Mouse (Mus musculus) kidney, embryonic 14.5 days (tissue): ENCODE measurements around the gene Anapc1. TPM values are rescaled to one million over a fixed set of nuclear protein-coding genes. Genes with fewer than 3 reads are reported as not detected.
"Not testable (repeated sequence)": the region's sequence is repeated elsewhere in the genome, so short reads cannot be mapped to it uniquely, and the experiment has no call there.

Experiments
- ATAC-seq: fragments of 200-750 bp; cut with Nextera tagmentation; 2 replicates; pipeline ENCODE4 v1.8.0; 2017; ENCODE audit warnings: moderate number of reproducible peaks, mild to moderate bottlenecking, moderate TSS enrichment, moderate library complexity; ENCODE audit not compliant: low FRiP score, low TSS enrichment
- H3K27ac ChIP-seq: fragments of 300-500 bp; sonication (generic); 2 replicates; pipeline ENCODE4 v1.5.1; 2014; ENCODE audit warnings: low read depth, mild to moderate bottlenecking, low read length, moderate library complexity, mixed read lengths
- H3K27me3 ChIP-seq: fragments of 300-500 bp; sonication (generic); 2 replicates; pipeline ENCODE4 v1.6.1; 2014; ENCODE audit warnings: mild to moderate bottlenecking, low read length; ENCODE audit not compliant: control insufficient read depth, insufficient read depth
- H3K36me3 ChIP-seq: fragments of 300-500 bp; sonication (generic); 2 replicates; pipeline ENCODE4 v1.6.1; 2014; ENCODE audit warnings: low read length, mixed read lengths; ENCODE audit not compliant: control insufficient read depth, insufficient read depth
- H3K4me1 ChIP-seq: fragments of 300-500 bp; sonication (generic); 2 replicates; pipeline ENCODE4 v1.6.1; 2014; ENCODE audit warnings: low read length, mixed read lengths; ENCODE audit not compliant: control insufficient read depth, insufficient read depth
- H3K4me2 ChIP-seq: fragments of 300-500 bp; sonication (generic); replicated peaks from 2 replicates; pipeline ENCODE4 v1.6.1; 2014; ENCODE audit warnings: low read depth, mild to moderate bottlenecking, low read length
- H3K4me3 ChIP-seq: fragments of 300-500 bp; sonication (generic); 2 replicates; pipeline ENCODE4 v1.5.1; 2014; ENCODE audit warnings: mild to moderate bottlenecking, low read length
- H3K9ac ChIP-seq: fragments of 300-500 bp; sonication (generic); 2 replicates; pipeline ENCODE4 v1.6.1; 2014; ENCODE audit warnings: low read depth, mild to moderate bottlenecking, low read length, moderate library complexity
- H3K9me3 ChIP-seq: fragments of 300-500 bp; sonication (generic); 2 replicates; pipeline ENCODE4 v1.6.1; 2016; ENCODE audit warnings: low read length; ENCODE audit not compliant: control insufficient read depth
- WGBS: fragments of 180-500 bp; shearing (Covaris S2); extraction: QIAGEN DNeasy Blood & Tissue Kit; methylation state at CpG from one replicate; pipeline ENCODE4 v1.1.7; 2014; 5-methylcytosine and 5-hydroxymethylcytosine counted together
- polyA plus RNA-seq: library from polyadenylated mRNA; unstranded; fragments of >200 nt; fragmentation: Nextera tagmentation; extraction: Ambion mirVana; gene quantifications from 2 replicates; pipeline ENCODE4 v1.2.1, GENCODE M21; 2014

Gene Anapc1
- polyA plus RNA-seq, 1 experiment from 2014 or later, result 94.0 TPM

DNA sequence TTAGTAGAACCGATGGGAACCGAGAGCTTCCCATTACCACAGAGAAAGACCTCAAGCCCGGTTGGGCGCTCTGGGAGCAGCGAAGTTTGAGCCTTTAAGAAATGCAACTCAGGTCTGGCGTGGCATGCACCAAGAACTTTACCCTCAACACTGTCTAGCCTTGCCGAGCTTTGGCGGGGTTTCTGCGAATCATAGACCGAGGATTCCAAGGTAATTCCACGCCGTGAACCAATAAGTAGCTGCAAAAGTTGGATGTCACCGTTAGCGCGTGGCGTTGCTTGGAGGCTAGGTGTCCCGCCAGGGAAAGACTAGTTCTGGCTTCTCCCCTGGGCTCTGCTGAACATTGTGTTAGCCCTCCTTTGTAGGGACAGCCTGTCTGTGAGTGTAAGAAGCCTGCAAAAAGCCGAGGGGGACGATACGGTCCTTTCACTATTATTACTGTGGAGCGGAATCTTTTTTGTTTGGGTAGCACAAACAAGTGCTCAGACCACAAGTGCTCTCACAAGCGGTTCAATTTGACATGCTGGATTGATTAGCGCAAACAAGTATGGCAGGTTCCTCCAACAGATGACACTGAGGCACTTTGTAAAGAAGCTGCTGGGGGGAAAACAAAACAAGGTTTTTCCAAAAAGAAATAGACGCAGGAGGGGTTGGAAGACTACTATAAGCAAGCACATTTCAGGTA is 12.2 kb upstream of the Anapc1 start:
- no peaks in the 10 kb centered on the region; the same call in 1 of the 2 replicates for H3K36me3 ChIP-seq
- peak overlapping the region; percentile 89 for H3K27ac ChIP-seq
- under 1% methylated on average over 24 of the region's 24 CpGs for WGBS
- ATAC-seq, result peak; percentile 12; the same call in 1 of the 2 replicates
- peak overlapping the region; percentile 76 for H3K4me3 ChIP-seq
- H3K9me3 ChIP-seq, result no peaks in the 10 kb centered on the region
- peaks cover 6% of the 10 kb centered on the region; the same call in 1 of the 2 replicates for H3K4me1 ChIP-seq
- H3K4me2 ChIP-seq, result peak overlapping the region; percentile 87
- peak overlapping the region; percentile 81 for H3K9ac ChIP-seq
- no peaks in the 10 kb centered on the region for H3K27me3 ChIP-seq

DNA sequence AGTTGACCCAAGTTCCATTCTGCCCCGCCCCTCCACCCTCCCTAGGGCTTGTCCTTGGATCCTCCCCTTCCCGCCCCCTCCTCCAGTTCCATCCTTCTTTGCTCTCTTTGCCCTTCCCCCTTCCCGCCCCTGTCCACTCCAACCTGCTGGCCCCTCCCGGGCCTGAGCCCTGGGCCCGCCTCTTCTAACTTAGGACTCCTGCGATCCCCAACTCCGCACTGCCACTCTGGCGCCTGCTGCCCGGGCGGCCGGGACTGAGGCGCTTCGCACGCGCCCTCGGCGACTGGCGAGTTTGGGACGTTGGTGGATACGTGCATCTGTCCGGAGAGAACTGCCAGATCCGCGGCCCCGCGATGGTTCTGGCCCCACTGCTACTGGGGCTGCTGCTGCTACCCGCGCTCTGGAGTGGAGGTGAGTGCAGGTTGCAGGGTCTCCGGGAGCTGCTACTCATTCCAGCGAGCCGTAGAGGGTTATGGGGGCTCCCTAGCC is 11.5 kb upstream of the Anapc1 start, which contains the start of gene Mertk:
Gene Mertk, plus strand, starts transcription at position 264 of the 489 bp plus-strand sequence.
- under 1% methylated on average over 30 of the region's 30 CpGs for WGBS
- H3K9me3 ChIP-seq, result no peaks in the 10 kb centered on the region

DNA sequence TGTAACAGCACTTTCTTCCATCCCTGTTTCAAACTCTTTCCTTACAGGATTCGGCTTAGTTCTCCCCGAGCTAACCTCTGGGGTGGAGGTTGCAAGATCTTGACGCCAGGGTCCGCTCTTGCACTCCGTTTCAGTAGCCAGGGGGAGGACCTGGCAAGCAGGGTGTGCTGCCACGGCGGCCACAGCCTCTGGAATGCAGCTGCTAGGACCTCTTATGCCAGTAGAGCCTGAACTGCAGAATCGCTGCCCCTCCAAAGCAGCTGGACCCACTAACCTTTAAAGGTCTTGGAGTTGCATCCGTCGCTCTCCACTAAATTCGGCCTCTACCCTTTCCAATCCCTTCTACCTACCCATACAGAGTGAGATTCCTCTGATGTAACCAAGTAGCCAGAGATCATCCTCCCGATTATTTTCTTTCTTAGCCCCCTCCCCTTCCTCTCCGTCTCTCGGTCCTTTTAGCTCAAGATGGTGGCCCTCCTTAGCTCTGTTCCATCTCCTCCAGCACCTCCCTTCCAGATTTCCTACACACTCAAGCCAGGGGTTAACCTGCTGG is 11.0 kb upstream of the Anapc1 start:
- ATAC-seq, result peak; percentile 91
- H3K9me3 ChIP-seq, result no peaks in the 10 kb centered on the region

More for the DNA sequence above, 11.5 kb upstream of the Anapc1 start, which contains the start of gene Mertk:
- peak within 1 kb of the TSS; percentile 87 for H3K4me2 ChIP-seq
- peak within 1 kb of the TSS; percentile 76 for H3K4me3 ChIP-seq
- H3K27ac ChIP-seq, result peak within 1 kb of the TSS; percentile 89
- peaks cover 6% of the 10 kb centered on the region; the same call in 1 of the 2 replicates for H3K4me1 ChIP-seq
- H3K9ac ChIP-seq, result peak within 1 kb of the TSS; percentile 81
- no peaks in the 10 kb centered on the region for H3K27me3 ChIP-seq
- peak; percentile 97 for ATAC-seq
- no peaks in the 10 kb centered on the region; the same call in 1 of the 2 replicates for H3K36me3 ChIP-seq

DNA sequence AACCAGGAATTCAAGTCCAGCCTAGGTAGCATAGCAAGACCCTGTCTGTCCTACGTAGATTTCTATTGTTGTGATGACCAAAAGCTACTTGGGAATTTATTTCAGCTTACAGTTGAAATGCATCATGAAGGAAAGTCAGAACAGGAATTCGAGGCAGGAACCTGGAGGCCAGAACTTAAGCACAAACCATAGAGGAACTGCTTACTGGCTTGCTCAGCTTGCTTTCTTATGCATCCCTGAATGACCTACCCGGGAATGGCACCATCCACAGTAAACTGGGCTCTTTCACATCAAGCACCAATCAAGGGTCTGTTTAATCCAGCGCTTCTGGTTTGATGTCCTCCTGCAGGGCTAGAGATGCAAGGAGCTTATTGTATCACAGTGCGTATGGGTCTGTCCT is 10.4 kb upstream of the Anapc1 start:
- peak overlapping the region; percentile 87 for H3K4me2 ChIP-seq
- 49% methylated on average over 5 of the region's 5 CpGs for WGBS
- no peak for ATAC-seq

More for the DNA sequence above, 11.0 kb upstream of the Anapc1 start:
- Histone ChIP-seq H3K27me3 (no peaks in the 10 kb centered on the region), H3K27ac (peak overlapping the region; percentile 89), H3K9ac (peak overlapping the region; percentile 81; the same call in 1 of the 2 replicates), H3K4me2 (peak overlapping the region; percentile 87), H3K4me3 (peak overlapping the region; percentile 76), H3K36me3 (no peaks in the 10 kb centered on the region; the same call in 1 of the 2 replicates), H3K4me1 (peaks cover 6% of the 10 kb centered on the region; the same call in 1 of the 2 replicates)
- WGBS, result under 1% methylated on average over 14 of the region's 14 CpGs

DNA sequence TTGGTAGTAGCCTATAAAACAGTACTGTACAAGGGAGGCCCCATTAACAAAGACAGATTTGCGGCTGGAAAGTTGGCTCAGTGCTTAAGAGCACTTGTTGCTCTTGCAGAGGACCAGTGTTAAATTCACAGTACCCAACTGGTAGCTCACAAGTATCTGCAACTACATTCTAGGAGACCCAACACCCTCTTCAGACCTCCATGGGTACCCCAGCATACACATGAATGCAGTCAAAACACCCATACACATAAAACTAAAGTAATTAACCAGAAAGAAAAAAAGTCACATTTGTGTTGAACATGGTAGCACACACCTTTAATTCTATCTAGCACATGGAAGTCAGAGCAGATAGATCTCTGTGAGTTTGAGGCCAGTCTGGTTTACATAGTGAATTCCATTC is 9.9 kb upstream of the Anapc1 start:
- Histone ChIP-seq H3K27me3 (no peaks in the 10 kb centered on the region), H3K9me3 (no peaks in the 10 kb centered on the region), H3K4me3 (no peak overlapping the region), H3K4me2 (no peak overlapping the region), H3K4me1 (peaks cover 6% of the 10 kb centered on the region; the same call in 1 of the 2 replicates), H3K9ac (no peak overlapping the region), H3K27ac (no peak overlapping the region), H3K36me3 (no peaks in the 10 kb centered on the region; the same call in 1 of the 2 replicates)
- ATAC-seq, result no peak
- WGBS, result 97% methylated on average over 1 of the region's 1 CpGs

More for the DNA sequence above, 10.4 kb upstream of the Anapc1 start:
- peak overlapping the region; percentile 76; the same call in 1 of the 2 replicates for H3K4me3 ChIP-seq
- no peaks in the 10 kb centered on the region; the same call in 1 of the 2 replicates for H3K36me3 ChIP-seq
- peak overlapping the region; percentile 23; the same call in 1 of the 2 replicates for H3K9ac ChIP-seq
- peaks cover 6% of the 10 kb centered on the region; the same call in 1 of the 2 replicates for H3K4me1 ChIP-seq
- H3K27me3 ChIP-seq, result no peaks in the 10 kb centered on the region
- H3K27ac ChIP-seq, result no peak overlapping the region
- H3K9me3 ChIP-seq, result no peaks in the 10 kb centered on the region

DNA sequence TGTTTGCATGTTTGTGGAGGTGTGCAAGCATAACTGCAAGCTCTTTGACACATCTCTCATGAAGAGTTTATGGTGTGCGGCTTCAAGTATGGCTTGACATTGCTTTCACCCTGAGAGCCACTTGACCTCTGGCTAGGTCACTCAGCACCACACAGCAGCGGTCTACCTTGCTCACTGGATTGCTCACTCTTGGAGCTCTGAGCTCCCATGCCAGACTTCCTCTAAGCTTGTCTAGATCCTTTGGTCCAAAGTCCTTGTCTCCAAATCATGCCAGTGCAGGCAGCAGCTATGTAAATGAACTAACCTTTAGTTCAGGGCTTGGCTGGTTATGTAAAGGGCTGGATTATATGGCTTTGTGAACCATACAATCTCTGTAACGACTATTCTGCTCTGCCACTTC is 9.2 kb upstream of the Anapc1 start:
- 77% methylated on average over 3 of the region's 3 CpGs for WGBS
- ATAC-seq, result no peak

DNA sequence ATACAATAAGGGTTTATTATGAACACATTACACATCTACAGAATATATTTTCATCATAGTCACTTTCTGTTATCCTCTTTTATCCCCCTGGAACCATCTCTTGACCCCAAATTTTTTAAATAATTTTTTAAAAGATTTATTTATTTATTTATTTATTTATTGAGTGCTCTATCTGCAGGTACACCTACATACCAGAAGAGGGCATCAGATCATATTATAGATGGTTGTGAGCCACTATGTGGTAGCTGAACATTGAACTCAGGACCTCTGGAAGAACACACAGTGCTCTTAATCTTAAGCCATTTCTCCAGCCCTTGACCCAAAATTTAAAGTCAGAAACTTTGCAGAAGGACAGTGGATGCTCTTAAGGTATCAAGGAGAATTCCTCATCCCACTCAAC is 7.4 kb upstream of the Anapc1 start:
- Histone ChIP-seq H3K4me1 (peaks cover 6% of the 10 kb centered on the region; the same call in 1 of the 2 replicates), H3K27me3 (no peaks in the 10 kb centered on the region), H3K9ac (no peak overlapping the region), H3K9me3 (no peaks in the 10 kb centered on the region), H3K36me3 (no peaks in the 10 kb centered on the region), H3K4me2 (no peak overlapping the region), H3K27ac (no peak overlapping the region), H3K4me3 (no peak overlapping the region)
- ATAC-seq, result no peak

More for the DNA sequence above, 9.2 kb upstream of the Anapc1 start:
- Histone ChIP-seq H3K27ac (no peak overlapping the region), H3K27me3 (no peaks in the 10 kb centered on the region), H3K36me3 (no peaks in the 10 kb centered on the region; the same call in 1 of the 2 replicates), H3K4me3 (no peak overlapping the region), H3K4me1 (peaks cover 6% of the 10 kb centered on the region; the same call in 1 of the 2 replicates), H3K9me3 (no peaks in the 10 kb centered on the region), H3K9ac (no peak overlapping the region), H3K4me2 (no peak overlapping the region)

DNA sequence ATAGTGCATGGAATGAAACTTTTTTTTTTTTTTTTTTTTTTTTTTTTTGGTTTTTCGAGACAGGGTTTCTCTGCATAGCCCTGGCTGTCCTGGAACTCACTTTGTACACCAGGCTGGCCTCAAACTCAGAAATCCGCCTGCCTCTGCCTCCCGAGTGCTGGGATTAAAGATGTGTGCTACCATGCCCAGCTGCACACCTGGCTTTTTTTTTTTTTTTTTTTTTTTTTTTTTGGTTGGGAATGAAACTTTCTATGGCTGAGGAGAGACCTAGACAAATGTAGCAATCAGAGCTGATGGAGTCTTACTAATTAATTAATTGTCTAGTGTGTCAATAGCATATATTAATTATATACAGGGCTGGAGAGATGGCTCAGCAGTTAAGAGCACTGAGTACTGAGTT is 6.6 kb upstream of the Anapc1 start:
- WGBS, result 89% methylated on average over 3 of the region's 3 CpGs
- ATAC-seq, H3K4me1 ChIP-seq: not testable (repeated sequence)

More for the DNA sequence above, 6.6 kb upstream of the Anapc1 start:
- not testable (repeated sequence) for H3K4me2 ChIP-seq, H3K9ac ChIP-seq, H3K36me3 ChIP-seq, H3K9me3 ChIP-seq, H3K27ac ChIP-seq, H3K4me3 ChIP-seq, H3K27me3 ChIP-seq
